Mouse (Mus musculus): ENCODE measurements around the gene Ppp1r7. TPM values are rescaled to one million over a fixed set of nuclear protein-coding genes. Genes with fewer than 3 reads are reported as not detected.

Gene Ppp1r7
- total and polyA plus RNA-seq, 2 experiments from 2014 or later: 12.9 to 62.9 TPM

DNA sequence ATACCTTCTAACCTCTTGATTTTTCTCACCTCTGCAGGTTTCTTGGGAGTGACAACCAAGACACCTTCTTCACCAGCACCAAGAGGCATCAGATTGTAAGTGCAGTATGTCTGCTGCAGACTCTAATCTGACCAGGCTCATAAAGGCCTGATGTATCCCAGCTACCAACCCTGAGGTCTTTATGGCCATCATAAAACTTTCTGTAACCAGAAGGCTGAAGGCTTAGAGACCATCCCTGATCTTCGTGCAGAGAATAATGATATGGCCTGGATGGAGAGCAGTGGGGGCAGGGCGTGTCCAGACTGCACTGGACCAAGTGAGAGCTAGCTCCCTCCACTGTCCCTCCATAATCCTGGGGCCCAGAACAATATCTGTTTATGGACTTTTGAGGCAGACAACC is 44.5 kb downstream of the Ppp1r7 start:
- Histone ChIP-seq H3K4me1 (ENCODE audit: insufficient read depth, low read length) (no peaks in the 10 kb centered on the region), H3K36me3 (ENCODE audit: insufficient read depth, low read length) (no peaks in the 10 kb centered on the region), H3K4me3 (ENCODE audit: low read depth, low read length) (no peak overlapping the region), H3K4me2 (ENCODE audit: low read depth, low read length, poor library complexity, severe bottlenecking) (no peak overlapping the region), H3K27ac (ENCODE audit: low read depth, low read length) (no peak overlapping the region), H3K9ac (replicated peaks; ENCODE audit: low read length, poor library complexity, severe bottlenecking) (no peak overlapping the region), H3K9me3 (ENCODE audit: low read length) (no peaks in the 10 kb centered on the region), H3K27me3 (ENCODE audit: insufficient read depth, low read length) (no peaks in the 10 kb centered on the region)
- ATAC-seq (ENCODE audit: low FRiP score) (no peak), DNase-seq (ENCODE audit: low spot score) (no peak)
- no peak for TF ChIP-seq CTCF (IDR thresholded peaks at IDR 0.05)
- 83% methylated on average over 2 of the region's 2 CpGs for WGBS

DNA sequence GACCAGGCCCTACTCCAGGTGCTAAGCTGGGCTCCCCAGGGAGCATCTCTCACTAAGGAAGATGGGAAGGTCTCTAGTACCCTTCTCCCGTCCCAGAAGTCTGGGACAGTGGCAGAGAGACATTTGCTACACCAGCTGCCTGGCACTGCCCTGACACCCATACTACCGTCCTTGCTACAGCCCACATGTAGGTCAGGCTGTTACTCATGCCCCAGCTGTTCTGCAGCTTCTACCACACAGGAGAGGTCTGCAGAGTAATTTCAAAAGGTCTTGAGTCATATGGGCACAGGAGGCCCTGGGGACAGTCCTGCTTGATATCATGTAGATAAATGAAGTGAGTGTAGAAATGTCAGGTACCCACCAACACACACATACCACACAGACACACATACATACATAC is 46.3 kb downstream of the Ppp1r7 start:
- no peak for TF ChIP-seq CTCF (IDR thresholded peaks at IDR 0.05)
- no peaks in the 10 kb centered on the region for H3K4me1 ChIP-seq (ENCODE audit: insufficient read depth, low read length)
- no peak for ATAC-seq (ENCODE audit: low FRiP score)
- no peaks in the 10 kb centered on the region for H3K27me3 ChIP-seq (ENCODE audit: insufficient read depth, low read length)
- H3K4me3 ChIP-seq (ENCODE audit: low read depth, low read length): no peak overlapping the region
- no peak for DNase-seq (ENCODE audit: low spot score)
- no peaks in the 10 kb centered on the region for H3K9me3 ChIP-seq (ENCODE audit: low read length)
- no peak overlapping the region for H3K9ac ChIP-seq (replicated peaks; ENCODE audit: low read length, poor library complexity, severe bottlenecking)
- H3K4me2 ChIP-seq (ENCODE audit: low read depth, low read length, poor library complexity, severe bottlenecking): no peak overlapping the region
- no peaks in the 10 kb centered on the region for H3K36me3 ChIP-seq (ENCODE audit: insufficient read depth, low read length)
- H3K27ac ChIP-seq (ENCODE audit: low read depth, low read length): no peak overlapping the region
- 67% methylated on average over 2 of the region's 2 CpGs for WGBS

GRCm38 (mm10) chr1:93401191-93402052 is 58.8 kb downstream of the Ppp1r7 start:
- H3K4me2 ChIP-seq (ENCODE audit: low read depth, low read length, poor library complexity, severe bottlenecking): peak overlapping the region; percentile 46
- 25% methylated on average over 37 of the region's 38 CpGs for WGBS
- H3K9me3 ChIP-seq (ENCODE audit: low read length): no peaks in the 10 kb centered on the region
- TF ChIP-seq CTCF (IDR thresholded peaks at IDR 0.05): no peak
- peak overlapping the region; percentile 27 for H3K4me3 ChIP-seq (ENCODE audit: low read depth, low read length)
- H3K27ac ChIP-seq (ENCODE audit: low read depth, low read length): no peak overlapping the region
- no peaks in the 10 kb centered on the region; the same call in 1 of the 2 replicates for H3K27me3 ChIP-seq (ENCODE audit: insufficient read depth, low read length)
- H3K9ac ChIP-seq (replicated peaks; ENCODE audit: low read length, poor library complexity, severe bottlenecking): no peak overlapping the region
- peaks cover 3% of the 10 kb centered on the region; the same call in 1 of the 2 replicates for H3K36me3 ChIP-seq (ENCODE audit: insufficient read depth, low read length)
- DNase-seq (ENCODE audit: low spot score): no peak
- ATAC-seq (ENCODE audit: low FRiP score): peak; percentile 36; the same call in 1 of the 2 replicates
- no peaks in the 10 kb centered on the region for H3K4me1 ChIP-seq (ENCODE audit: insufficient read depth, low read length)

DNA sequence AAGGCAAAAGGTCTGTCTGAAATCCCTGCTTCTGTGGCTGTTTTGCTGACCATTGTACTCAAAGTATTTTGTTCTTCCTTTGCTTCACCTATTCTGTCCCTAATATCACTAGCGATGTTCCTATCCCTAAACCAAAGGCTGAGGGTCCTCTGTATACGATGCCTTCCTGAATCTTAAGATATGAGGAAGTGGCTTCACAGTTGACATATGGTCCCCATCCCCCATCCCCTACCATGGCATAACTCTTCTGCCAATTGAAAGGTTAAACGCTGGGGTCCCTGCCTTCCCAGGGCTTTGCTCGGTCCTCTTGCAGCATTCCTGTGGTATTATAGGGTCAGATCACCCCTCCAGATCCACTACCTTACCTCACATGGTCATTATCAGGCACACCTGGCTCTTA is 60.7 kb downstream of the Ppp1r7 start:
- Histone ChIP-seq H3K9me3 (ENCODE audit: low read length) (no peaks in the 10 kb centered on the region), H3K9ac (replicated peaks; ENCODE audit: low read length, poor library complexity, severe bottlenecking) (no peak overlapping the region), H3K4me1 (ENCODE audit: insufficient read depth, low read length) (no peaks in the 10 kb centered on the region), H3K27ac (ENCODE audit: low read depth, low read length) (no peak overlapping the region), H3K4me3 (ENCODE audit: low read depth, low read length) (no peak overlapping the region), H3K27me3 (ENCODE audit: insufficient read depth, low read length) (no peaks in the 10 kb centered on the region; the same call in 1 of the 2 replicates), H3K36me3 (ENCODE audit: insufficient read depth, low read length) (peaks cover 16% of the 10 kb centered on the region), H3K4me2 (ENCODE audit: low read depth, low read length, poor library complexity, severe bottlenecking) (no peak overlapping the region)
- no peak for TF ChIP-seq CTCF (IDR thresholded peaks at IDR 0.05)
- 91% methylated on average over 4 of the region's 4 CpGs for WGBS
- DNase-seq (ENCODE audit: low spot score) (no peak), ATAC-seq (ENCODE audit: low FRiP score) (no peak)

Small RNA genes within 50 kb of the gene (microRNA-seq; reads per million reads assigned to microRNA genes)
- not detected for gene Mir6345 (ENCODE audit: borderline number of aligned reads)
- not detected for gene Mir6902 (ENCODE audit: borderline number of aligned reads)

Other genes with a start within 250 kb of the Ppp1r7 start
- 677 and 686 TPM in 2 replicates for gene Kif1a, start 240.9 kb upstream of the Ppp1r7 start, total RNA-seq (2014; rRNA removed)
- gene Kif1a, start 240.9 kb upstream of the Ppp1r7 start, polyA plus RNA-seq (2015; fragmentation: Nextera tagmentation; extraction: Ambion mirVana): 690 and 716 TPM in 2 replicates
- not detected in 2 replicates for gene Agxt, start 207.6 kb upstream of the Ppp1r7 start, total RNA-seq (2014; rRNA removed)
- gene Agxt, start 207.6 kb upstream of the Ppp1r7 start, polyA plus RNA-seq (2015; fragmentation: Nextera tagmentation; extraction: Ambion mirVana): not detected in 2 replicates
- gene 2310007B03Rik, start 181.9 kb upstream of the Ppp1r7 start, total RNA-seq (2014; rRNA removed): 0.88 TPM in 1 of 2 replicates, not detected in the other
- gene 2310007B03Rik, start 181.9 kb upstream of the Ppp1r7 start, polyA plus RNA-seq (2015; fragmentation: Nextera tagmentation; extraction: Ambion mirVana): 0.07 and 0.10 TPM in 2 replicates
- 1.2 and 1.4 TPM in 2 replicates for gene Crocc2, start 174.1 kb upstream of the Ppp1r7 start, total RNA-seq (2014; rRNA removed)
- gene Crocc2, start 174.1 kb upstream of the Ppp1r7 start, polyA plus RNA-seq (2015; fragmentation: Nextera tagmentation; extraction: Ambion mirVana): 0.54 and 0.84 TPM in 2 replicates
- 19.9 and 24.4 TPM in 2 replicates for gene Sned1, start 107.0 kb upstream of the Ppp1r7 start, total RNA-seq (2014; rRNA removed)
- gene Sned1, start 107.0 kb upstream of the Ppp1r7 start, polyA plus RNA-seq (2015; fragmentation: Nextera tagmentation; extraction: Ambion mirVana): 4.7 and 5.1 TPM in 2 replicates
- 32.4 and 35.4 TPM in 2 replicates for gene Mterf4, start 36.9 kb upstream of the Ppp1r7 start, total RNA-seq (2014; rRNA removed)
- 23.9 and 25.0 TPM in 2 replicates for gene Mterf4, start 36.9 kb upstream of the Ppp1r7 start, polyA plus RNA-seq (2015; fragmentation: Nextera tagmentation; extraction: Ambion mirVana)
- 4.4 and 5.2 TPM in 2 replicates for gene Pask, start 628 bp downstream of the Ppp1r7 start, total RNA-seq (2014; rRNA removed)
- gene Pask, start 628 bp downstream of the Ppp1r7 start, polyA plus RNA-seq (2015; fragmentation: Nextera tagmentation; extraction: Ambion mirVana): 3.0 and 4.2 TPM in 2 replicates
- gene Ano7, start 31.1 kb downstream of the Ppp1r7 start, total RNA-seq (2014; rRNA removed): 0.71 and 2.2 TPM in 2 replicates
- 3.0 TPM in 2 replicates for gene Ano7, start 31.1 kb downstream of the Ppp1r7 start, polyA plus RNA-seq (2015; fragmentation: Nextera tagmentation; extraction: Ambion mirVana)
- 67.4 and 75.6 TPM in 2 replicates for gene Hdlbp, start 136.0 kb downstream of the Ppp1r7 start, total RNA-seq (2014; rRNA removed)
- gene Hdlbp, start 136.0 kb downstream of the Ppp1r7 start, polyA plus RNA-seq (2015; fragmentation: Nextera tagmentation; extraction: Ambion mirVana): 66.2 and 76.8 TPM in 2 replicates
- gene Farp2, start 169.2 kb downstream of the Ppp1r7 start, total RNA-seq (2014; rRNA removed): 7.4 and 7.8 TPM in 2 replicates
- 2.2 and 2.3 TPM in 2 replicates for gene Farp2, start 169.2 kb downstream of the Ppp1r7 start, polyA plus RNA-seq (2015; fragmentation: Nextera tagmentation; extraction: Ambion mirVana)

Data from midbrain, postnatal 0 days (tissue).